Mouse (Mus musculus): ENCODE measurements around the gene Gp6. TPM values are rescaled to one million over a fixed set of nuclear protein-coding genes. Genes with fewer than 3 reads are reported as not detected.

The Gp6 gene
- polyA plus RNA-seq (2012; rRNA removed) = 1.2 and 1.8 TPM in 2 replicates

GRCm38 (mm10) chr7:4397730-4398129 lies at the start of gene Gp6:
Gp6 (minus strand) TSS chr7:4397744.

DNA sequence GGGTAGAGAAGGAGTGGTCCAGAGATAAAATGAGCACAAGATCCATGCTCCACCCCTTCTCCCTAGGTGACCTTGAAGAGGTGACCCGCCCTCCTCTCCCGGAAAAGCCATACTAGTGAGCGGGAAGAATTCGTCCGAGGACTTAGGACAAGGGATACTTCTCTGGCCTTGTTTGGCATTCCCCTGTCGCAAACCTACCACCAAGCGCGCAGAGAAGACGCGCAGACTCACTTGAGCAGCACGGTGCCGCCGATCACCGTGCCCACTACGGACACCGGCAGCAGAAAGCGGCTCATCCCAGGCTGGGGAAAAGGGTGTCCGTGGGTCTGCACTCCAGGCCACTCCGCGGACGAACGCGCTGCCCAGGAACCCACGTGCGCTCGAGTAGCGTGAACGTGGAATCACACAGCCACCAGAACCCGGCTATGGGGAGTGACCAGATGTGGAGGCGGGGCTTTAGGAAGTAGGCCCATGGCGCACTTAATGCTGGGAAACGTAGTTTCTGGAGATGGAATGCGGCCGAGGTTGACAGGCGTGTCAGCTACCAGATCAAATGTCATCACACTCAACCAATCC lies 47.8 kb upstream of the Gp6 start, which contains the start of gene Rdh13:
Gene Rdh13, minus strand, starts transcription at position 434 of the 576 bp plus-strand sequence.

GRCm38 (mm10) chr7:4337509-4337908 lies 60.0 kb downstream of the Gp6 start, which contains the start of gene Ncr1:
Ncr1 (plus strand) TSS chr7:4337724.

Other genes starting within 250 kb of the Gp6 start
- 0.45 and 0.53 TPM in 2 replicates for gene Leng9, start 247.4 kb downstream of the Gp6 start, polyA plus RNA-seq (2012; rRNA removed)
- gene Cdc42ep5, start 232.9 kb downstream of the Gp6 start, polyA plus RNA-seq (2012; rRNA removed) = 5.7 and 5.9 TPM in 2 replicates
- gene Lilra5, start 160.0 kb downstream of the Gp6 start, polyA plus RNA-seq (2012; rRNA removed) = 0.20 and 0.23 TPM in 2 replicates
- gene Ncr1, start 60.0 kb downstream of the Gp6 start, polyA plus RNA-seq (2012; rRNA removed) = 0.01 TPM in 1 of 2 replicates, not detected in the other
- gene Rdh13, start 47.9 kb upstream of the Gp6 start, polyA plus RNA-seq (2012; rRNA removed) = 3.2 and 4.1 TPM in 2 replicates
- 0.50 and 1.1 TPM in 2 replicates for gene Eps8l1, start 62.9 kb upstream of the Gp6 start, polyA plus RNA-seq (2012; rRNA removed)
- 20.8 and 26.5 TPM in 2 replicates for gene Ppp1r12c, start 103.9 kb upstream of the Gp6 start, polyA plus RNA-seq (2012; rRNA removed)
- 4.0 and 12.5 TPM in 2 replicates for gene Tnnt1, start 118.6 kb upstream of the Gp6 start, polyA plus RNA-seq (2012; rRNA removed)
- gene Tnni3, start 126.5 kb upstream of the Gp6 start, polyA plus RNA-seq (2012; rRNA removed) = 0.36 and 0.44 TPM in 2 replicates
- gene Dnaaf3, start 134.7 kb upstream of the Gp6 start, polyA plus RNA-seq (2012; rRNA removed) = 0.26 and 0.35 TPM in 2 replicates
- 0.07 and 0.17 TPM in 2 replicates for gene Syt5, start 149.8 kb upstream of the Gp6 start, polyA plus RNA-seq (2012; rRNA removed)
- gene Ptprh, start 206.3 kb upstream of the Gp6 start, polyA plus RNA-seq (2012; rRNA removed) = 0.01 TPM in 1 of 2 replicates, not detected in the other
- gene Tmem86b, start 233.7 kb upstream of the Gp6 start, polyA plus RNA-seq (2012; rRNA removed) = 28.2 and 34.6 TPM in 2 replicates